17 mouse cellular contexts compared by ENCODE assay signal in genomic region chr16:18729185-18729584, GRCm38 (mm10). TPM values are rescaled to one million over a fixed set of nuclear protein-coding genes. Genes with fewer than 3 reads are reported as not detected.
"Had no signal": no experiment of that assay in that cellular context is flagged by ENCODE, and none has a peak within 500 bp of the region (broad histone marks: within the 10 kb centered on the region; RNA-seq: fewer than 3 reads in every experiment).

No protein-coding gene starts in this region.

- DNase-seq: kidney, adult 18-20 months; kidney, adult 9 months; kidney, postnatal 14 days; kidney, postnatal 4 days; liver; lung, adult 18-20 months; lung, postnatal 36 days; midbrain, embryonic 14.5 days; thymus, adult 18-20 months; thymus, postnatal 36 days had no signal

- H3K27ac ChIP-seq: limb, embryonic 10.5 days; limb, embryonic 13.5 days; liver, embryonic 12.5 days; liver, embryonic 15.5 days had no signal

- H3K4me3 ChIP-seq: limb, embryonic 10.5 days; limb, embryonic 13.5 days; liver, embryonic 12.5 days; liver, embryonic 15.5 days had no signal

- H3K36me3 ChIP-seq: limb, embryonic 10.5 days; limb, embryonic 13.5 days; liver, embryonic 12.5 days; liver, embryonic 15.5 days had no signal

- H3K9ac ChIP-seq: limb, embryonic 13.5 days; liver, embryonic 12.5 days; liver, embryonic 15.5 days had no signal

- H3K27me3 ChIP-seq: limb, embryonic 13.5 days had no signal

- H3K4me1 ChIP-seq: limb, embryonic 13.5 days; liver, embryonic 12.5 days; liver, embryonic 15.5 days had no signal

- ATAC-seq: liver, embryonic 12.5 days had no signal

- H3K9me3 ChIP-seq: limb, embryonic 10.5 days; limb, embryonic 13.5 days; liver, embryonic 12.5 days; liver, embryonic 15.5 days had no signal

- H3K4me2 ChIP-seq: limb, embryonic 13.5 days; liver, embryonic 12.5 days; liver, embryonic 15.5 days; midbrain, embryonic 11.5 days had no signal

RNA-seq across cellular contexts. Expression of gene Cldn5, which starts 47.5 kb away (rescaled TPM):
- total RNA-seq: megakaryocyte progenitor cell, adult 5-6 weeks; megakaryocyte-erythroid progenitor cell, adult 5-6 weeks had no signal
